Mouse (Mus musculus) liver, adult 2 months (tissue): ENCODE results near the gene Fxyd7. TPM values are rescaled to one million over a fixed set of nuclear protein-coding genes. Genes with fewer than 3 reads are reported as not detected.

Experiments used
- DNase-seq: peaks from one replicate; pipeline ENCODE4 v3.0.0-alpha.2; 2011; ENCODE audit warnings: low read depth, low spot score; ENCODE audit errors: extremely low read depth
- H3K27ac ChIP-seq: fragments of 200-500 bp; replicated peaks from 2 replicates; pipeline ENCODE4 v1.5.1; 2012; ENCODE audit warnings: low read depth, mild to moderate bottlenecking, control low read depth, inconsistent platforms, low read length; ENCODE audit not compliant: insufficient read depth
- H3K27me3 ChIP-seq: fragments of 200-500 bp; 2 replicates; pipeline ENCODE4 v1.6.1; 2012; ENCODE audit warnings: mild to moderate bottlenecking, moderate library complexity, low read length, inconsistent platforms; ENCODE audit not compliant: control insufficient read depth, insufficient read depth
- H3K36me3 ChIP-seq: fragments of 200-500 bp; 2 replicates; pipeline ENCODE4 v1.6.1; 2012; ENCODE audit warnings: low read length, inconsistent platforms; ENCODE audit not compliant: control insufficient read depth, insufficient read depth
- H3K4me1 ChIP-seq: fragments of 200-500 bp; 2 replicates; pipeline ENCODE4 v1.6.1; 2011; ENCODE audit warnings: low read length; ENCODE audit not compliant: control insufficient read depth, insufficient read depth
- H3K4me3 ChIP-seq: fragments of 200-500 bp; 2 replicates; pipeline ENCODE4 v1.5.1; 2011; ENCODE audit warnings: low read depth, mild to moderate bottlenecking, control low read depth, low read length, moderate library complexity; ENCODE audit not compliant: insufficient read depth
- H3K79me2 ChIP-seq: fragments of 200-500 bp; 2 replicates; pipeline ENCODE4 v1.6.1; 2012; ENCODE audit warnings: inconsistent platforms, mild to moderate bottlenecking, low read length, moderate library complexity; ENCODE audit not compliant: control insufficient read depth, insufficient read depth
- H3K9ac ChIP-seq: fragments of 200-500 bp; 2 replicates; pipeline ENCODE4 v1.6.1; 2012; ENCODE audit warnings: low read depth, mild to moderate bottlenecking, control low read depth, inconsistent platforms, low read length
- CTCF ChIP-seq: fragments of 200-500 bp; IDR thresholded peaks from 2 replicates; pipeline ENCODE4 v1.5.1; 2011; ENCODE audit warnings: low read depth, low read length, control low read depth
- POLR2A ChIP-seq: fragments of 200-500 bp; IDR thresholded peaks from 2 replicates; pipeline ENCODE4 v1.6.1; 2011; ENCODE audit warnings: low read length, control low read depth; ENCODE audit not compliant: insufficient read depth; ENCODE audit errors: extremely low read depth
- WGBS: fragments of 180-500 bp; shearing (Covaris S2); methylation state at CpG from one replicate; pipeline ENCODE4 v1.1.7; 2018; 5-methylcytosine and 5-hydroxymethylcytosine counted together
- polyA plus RNA-seq: library from polyadenylated mRNA; depleted of rRNA; stranded (reverse); fragments of >200 nt; gene quantifications from 2 replicates; pipeline ENCODE4 v1.2.3, GENCODE M21; 2012
- total RNA-seq: library from RNA; depleted of rRNA; stranded (reverse); fragments of >200 nt; gene quantifications from 2 replicates; pipeline ENCODE4 v1.2.3, GENCODE M21; 2014

Gene Fxyd7
- total and polyA plus RNA-seq, 2 experiments = 0.92 TPM; not detected in 1

- TF ChIP-seq CTCF (no peak), POLR2A (no peak)
- Histone ChIP-seq H3K36me3 (no peaks in the 10 kb centered on the region), H3K9ac (no peak overlapping the region), H3K27ac (no peak overlapping the region), H3K4me3 (no peak overlapping the region), H3K27me3 (no peaks in the 10 kb centered on the region), H3K79me2 (no peaks in the 10 kb centered on the region), H3K4me1 (no peaks in the 10 kb centered on the region)
- 65% methylated on average over 7 of the region's 7 CpGs for WGBS
- DNase-seq = peak; percentile 39
Measured at GRCm38 (mm10) chr7:31031731-31032130, 19.5 kb downstream of the Fxyd7 start.

GRCm38 (mm10) chr7:31030717-31031116, 20.6 kb downstream of the Fxyd7 start:
- Histone ChIP-seq H3K27me3 (no peaks in the 10 kb centered on the region), H3K9ac (no peak overlapping the region), H3K27ac (no peak overlapping the region), H3K36me3 (no peaks in the 10 kb centered on the region), H3K4me3 (no peak overlapping the region), H3K4me1 (no peaks in the 10 kb centered on the region), H3K79me2 (no peaks in the 10 kb centered on the region)
- peak; percentile 31 for DNase-seq
- WGBS = 82% methylated on average over 2 of the region's 2 CpGs
- TF ChIP-seq POLR2A (no peak), CTCF (0 out of 2 replicates have a peak, but pooled peaks have one; percentile 18)

- H3K36me3 ChIP-seq = no peaks in the 10 kb centered on the region
- H3K27me3 ChIP-seq = no peaks in the 10 kb centered on the region
- H3K4me1 ChIP-seq = no peaks in the 10 kb centered on the region
- no peak overlapping the region for H3K27ac ChIP-seq
- no peak overlapping the region for H3K9ac ChIP-seq
- WGBS = 76% methylated on average over 8 of the region's 8 CpGs
- no peak for TF ChIP-seq CTCF
- TF ChIP-seq POLR2A = no peak
- no peak overlapping the region for H3K4me3 ChIP-seq
- H3K79me2 ChIP-seq = no peaks in the 10 kb centered on the region
- no peak for DNase-seq
Measured at GRCm38 (mm10) chr7:31028609-31029008, 22.7 kb downstream of the Fxyd7 start.

DNA sequence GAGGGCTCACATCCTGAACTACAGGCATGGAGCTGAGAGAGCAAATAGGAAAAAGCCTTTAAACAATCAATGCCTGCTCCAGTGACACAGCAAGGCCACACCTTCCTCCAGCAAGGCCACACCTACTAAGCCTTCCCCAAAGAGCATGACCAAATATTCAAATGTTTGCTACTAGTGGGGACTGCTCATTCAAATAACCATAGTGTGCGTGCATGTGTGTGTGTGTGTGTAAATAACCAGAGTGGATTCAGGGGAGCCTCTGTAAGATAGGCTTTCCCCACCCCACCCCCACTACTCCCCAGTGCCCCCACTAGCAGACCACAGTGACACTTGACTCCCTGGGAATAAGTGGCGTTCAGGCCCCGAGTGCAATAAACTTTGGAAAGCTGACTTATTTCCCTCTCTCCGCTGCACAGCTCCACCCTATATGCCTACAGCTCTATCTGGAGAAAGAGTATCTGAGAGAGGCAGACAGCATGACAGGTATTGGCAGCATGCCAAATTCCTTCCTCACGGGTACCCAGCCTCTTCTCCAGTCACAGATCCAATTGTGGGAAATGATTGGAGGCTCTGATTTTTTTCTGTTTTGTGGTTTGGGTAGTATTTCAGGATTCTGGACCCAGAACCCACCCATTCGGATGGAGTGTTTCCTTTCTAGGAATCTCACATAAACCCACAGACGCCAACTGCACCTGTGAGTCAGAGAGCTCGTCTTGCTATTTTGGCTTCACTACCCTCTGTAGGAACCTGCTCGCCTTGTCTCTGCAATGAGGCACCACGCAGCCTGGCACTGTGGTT, 34.0 kb downstream of the Fxyd7 start:
- Histone ChIP-seq H3K4me1 (peaks cover 5% of the 10 kb centered on the region; the same call in 1 of the 2 replicates), H3K27ac (no peak overlapping the region), H3K36me3 (no peaks in the 10 kb centered on the region), H3K27me3 (no peaks in the 10 kb centered on the region), H3K79me2 (no peaks in the 10 kb centered on the region), H3K9ac (no peak overlapping the region), H3K4me3 (no peak overlapping the region)
- no peak for TF ChIP-seq POLR2A
- no peak for TF ChIP-seq CTCF
- peak; percentile 19 for DNase-seq
- 62% methylated on average over 10 of the region's 10 CpGs for whole genome bisulfite sequencing

- Histone ChIP-seq H3K4me3 (no peak overlapping the region), H3K36me3 (no peaks in the 10 kb centered on the region), H3K27me3 (no peaks in the 10 kb centered on the region), H3K27ac (no peak overlapping the region), H3K4me1 (peaks cover 5% of the 10 kb centered on the region; the same call in 1 of the 2 replicates), H3K79me2 (no peaks in the 10 kb centered on the region), H3K9ac (no peak overlapping the region)
- no peak for TF ChIP-seq CTCF
- no peak for TF ChIP-seq POLR2A
- WGBS = 27% methylated on average over 5 of the region's 5 CpGs
- peak; percentile 69 for DNase-seq
Measured at GRCm38 (mm10) chr7:31012971-31013370, 38.3 kb downstream of the Fxyd7 start.

DNA sequence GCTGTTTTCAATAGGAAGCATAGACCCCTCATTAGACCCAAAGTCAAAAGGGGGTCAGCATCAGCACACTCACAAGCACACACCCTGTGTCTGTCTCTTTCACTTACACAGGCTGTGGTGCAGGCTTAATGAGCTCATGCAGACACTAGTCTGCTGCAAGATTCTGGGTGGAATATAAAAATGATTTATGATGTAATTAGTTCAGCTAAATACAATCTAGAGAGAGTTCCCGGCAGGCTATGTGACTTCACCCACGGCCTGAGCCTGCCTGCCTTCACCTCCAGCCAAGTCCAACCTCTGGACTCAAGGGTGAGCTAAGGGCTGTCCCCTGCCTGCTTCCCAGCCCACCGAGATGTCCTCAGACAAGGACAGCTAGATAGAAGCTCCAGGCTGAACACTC, 42.4 kb downstream of the Fxyd7 start:
- Histone ChIP-seq H3K27me3 (no peaks in the 10 kb centered on the region), H3K27ac (no peak overlapping the region), H3K36me3 (no peaks in the 10 kb centered on the region), H3K79me2 (no peaks in the 10 kb centered on the region), H3K9ac (no peak overlapping the region), H3K4me3 (no peak overlapping the region), H3K4me1 (peaks cover 5% of the 10 kb centered on the region; the same call in 1 of the 2 replicates)
- WGBS = 76% methylated on average over 3 of the region's 3 CpGs
- no peak for DNase-seq
- TF ChIP-seq POLR2A = no peak
- no peak for TF ChIP-seq CTCF
